Mouse (Mus musculus): ENCODE data around the gene Calcb.
"Not testable (repeated sequence)": the region's sequence is repeated elsewhere in the genome, so short reads cannot be mapped to it uniquely, and the experiment has no call there.

- TF ChIP-seq CTCF (IDR thresholded peaks at IDR 0.05; ENCODE audit: control insufficient read depth, insufficient read depth, low read length), result peak; percentile 32; the same call in 1 of the 2 replicates
- not testable (repeated sequence) for TF ChIP-seq POLR2A (IDR thresholded peaks at IDR 0.05; ENCODE audit: borderline replicate concordance, control insufficient read depth, low read depth, low read length)
Measured at GRCm38 (mm10) chr7:114731700-114732099, 13.3 kb downstream of the Calcb start.

Data from bone marrow, adult 2 months (tissue).